Mouse (Mus musculus) G1E (cell line): Measurements from ENCODE around the gene Slc6a1. TPM values are rescaled to one million over a fixed set of nuclear protein-coding genes. Genes with fewer than 3 reads are reported as not detected.

Experiments
- ATAC-seq: 2 replicates; pipeline ENCODE4 v1.8.0; 2016; ENCODE audit warnings: mild to moderate bottlenecking; ENCODE audit not compliant: insufficient number of reproducible peaks, poor library complexity, low FRiP score, severe bottlenecking; ENCODE audit errors: extremely low read depth
- DNase-seq: peaks from one replicate; pipeline ENCODE4 v3.0.0; 2012; ENCODE audit warnings: low spot score
- H3K27me3 ChIP-seq: 2 replicates; pipeline ENCODE4 v1.6.1; 2012; ENCODE audit warnings: mild to moderate bottlenecking, low read length, inconsistent platforms; ENCODE audit not compliant: insufficient read depth
- H3K36me3 ChIP-seq: replicated peaks from 2 replicates; pipeline ENCODE3; 2012; ENCODE audit warnings: mild to moderate bottlenecking, inconsistent platforms
- H3K4me1 ChIP-seq: 2 replicates; pipeline ENCODE4 v1.6.1; 2012; ENCODE audit warnings: low read depth, low read length, inconsistent platforms, mixed read lengths; ENCODE audit not compliant: insufficient read depth
- H3K4me3 ChIP-seq: 2 replicates; pipeline ENCODE4 v1.5.1; 2012; ENCODE audit warnings: low read depth, mild to moderate bottlenecking, inconsistent platforms, low read length, moderate library complexity, mixed read lengths
- H3K9me3 ChIP-seq: replicated peaks from 2 replicates; pipeline ENCODE4 v1.6.1; 2012; ENCODE audit warnings: inconsistent platforms
- CTCF ChIP-seq: IDR thresholded peaks from 2 replicates; pipeline ENCODE4 v1.5.1; 2012; ENCODE audit warnings: low read depth, low read length, inconsistent platforms, mixed read lengths
- GATA1 ChIP-seq: IDR thresholded peaks from 2 replicates; pipeline ENCODE4 v1.6.1; 2012; ENCODE audit warnings: borderline replicate concordance, low read length, inconsistent platforms, mixed read lengths
- GATA2 ChIP-seq: IDR thresholded peaks from 2 replicates; pipeline ENCODE4 v1.6.1; 2012; ENCODE audit warnings: low read depth, low read length, inconsistent platforms, borderline replicate concordance
- POLR2AphosphoS5 ChIP-seq: IDR thresholded peaks from 2 replicates; pipeline ENCODE4 v1.6.1; 2012; ENCODE audit warnings: low read depth, low read length, inconsistent platforms; ENCODE audit not compliant: insufficient replicate concordance
- TAL1 ChIP-seq: conservative IDR thresholded peaks from 2 replicates; pipeline ENCODE4 v1.6.1; 2012; ENCODE audit warnings: low read depth, low read length, inconsistent platforms, mixed read lengths
- polyA plus RNA-seq: library from polyadenylated mRNA; stranded (reverse); fragments of >175 nt; gene quantifications from 2 replicates; pipeline ENCODE4 v1.2.3, GENCODE M21; 2012
- total RNA-seq, 2 experiments: library from RNA; stranded (forward) in 1 of 2; stranded (reverse) in 1 of 2; fragments of 200-1000 nt in 1 of 2; fragments of >200 nt in 1 of 2; fragmentation: Nextera tagmentation in 1 of 2; gene quantifications; 2 replicates each; pipeline ENCODE4 v1.2.3; 2014 to 2017

Slc6a1 gene
- total and polyA plus RNA-seq, 3 experiments: 0.27 TPM; not detected in 2

- no peak for ATAC-seq
- Histone ChIP-seq H3K36me3 (no peaks in the 10 kb centered on the region), H3K4me1 (no peaks in the 10 kb centered on the region), H3K27me3 (no peaks in the 10 kb centered on the region), H3K4me3 (no peak overlapping the region), H3K9me3 (peaks cover 76% of the 10 kb centered on the region)
- TF ChIP-seq GATA1: no peak
- TF ChIP-seq GATA2: no peak
- TF ChIP-seq POLR2AphosphoS5: no peak
- TF ChIP-seq TAL1: no peak
- TF ChIP-seq CTCF: no peak
- no peak for DNase-seq
Observed at GRCm38 (mm10) chr6:114321146-114321545, 38.7 kb downstream of the Slc6a1 start.

GRCm38 (mm10) chr6:114322914-114323313 is 40.5 kb downstream of the Slc6a1 start:
- no peak for TF ChIP-seq POLR2AphosphoS5
- TF ChIP-seq TAL1: no peak
- TF ChIP-seq GATA2: no peak
- no peak for TF ChIP-seq CTCF
- no peak for TF ChIP-seq GATA1
- Histone ChIP-seq H3K27me3 (no peaks in the 10 kb centered on the region), H3K9me3 (peaks cover 72% of the 10 kb centered on the region), H3K36me3 (no peaks in the 10 kb centered on the region), H3K4me1 (no peaks in the 10 kb centered on the region), H3K4me3 (no peak overlapping the region)
- ATAC-seq: no peak
- no peak for DNase-seq

- Histone ChIP-seq H3K4me3 (no peak overlapping the region), H3K27me3 (no peaks in the 10 kb centered on the region), H3K9me3 (peaks cover 75% of the 10 kb centered on the region), H3K4me1 (no peaks in the 10 kb centered on the region), H3K36me3 (no peaks in the 10 kb centered on the region)
- ATAC-seq: no peak
- DNase-seq: no peak
- no peak for TF ChIP-seq GATA2
- no peak for TF ChIP-seq GATA1
- no peak for TF ChIP-seq CTCF
- no peak for TF ChIP-seq TAL1
Observed at GRCm38 (mm10) chr6:114324808-114325207, 42.4 kb downstream of the Slc6a1 start.

GRCm38 (mm10) chr6:114329597-114330470 is 47.4 kb downstream of the Slc6a1 start:
- ATAC-seq: no peak
- H3K9me3 ChIP-seq: peaks cover 86% of the 10 kb centered on the region
- H3K27me3 ChIP-seq: no peaks in the 10 kb centered on the region

GRCm38 (mm10) chr6:114331926-114332325 is 49.5 kb downstream of the Slc6a1 start:
- peaks cover 96% of the 10 kb centered on the region for H3K9me3 ChIP-seq
- no peaks in the 10 kb centered on the region for H3K36me3 ChIP-seq
- no peaks in the 10 kb centered on the region for H3K27me3 ChIP-seq
- ATAC-seq: no peak
- no peak for TF ChIP-seq CTCF
- no peak for TF ChIP-seq GATA2
- TF ChIP-seq POLR2AphosphoS5: no peak
- TF ChIP-seq GATA1: no peak
- TF ChIP-seq TAL1: no peak
- H3K4me1 ChIP-seq: no peaks in the 10 kb centered on the region
- no peak overlapping the region for H3K4me3 ChIP-seq
- DNase-seq: no peak

More at GRCm38 (mm10) chr6:114329597-114330470, 47.4 kb downstream of the Slc6a1 start:
- no peak for TF ChIP-seq CTCF
- TF ChIP-seq TAL1: no peak
- TF ChIP-seq GATA2: no peak
- no peak for TF ChIP-seq POLR2AphosphoS5
- no peak for TF ChIP-seq GATA1
- Histone ChIP-seq H3K36me3 (no peaks in the 10 kb centered on the region), H3K4me3 (no peak overlapping the region), H3K4me1 (no peaks in the 10 kb centered on the region)
- DNase-seq: no peak

GRCm38 (mm10) chr6:114336128-114336943 is 53.9 kb downstream of the Slc6a1 start:
- TF ChIP-seq CTCF (no peak), GATA2 (no peak), GATA1 (no peak), TAL1 (no peak), POLR2AphosphoS5 (no peak)
- peaks cover 98% of the 10 kb centered on the region for H3K9me3 ChIP-seq
- no peak for ATAC-seq
- H3K4me3 ChIP-seq: no peak overlapping the region; the same call in 1 of the 2 replicates
- DNase-seq: no peak
- no peaks in the 10 kb centered on the region for H3K27me3 ChIP-seq
- H3K4me1 ChIP-seq: no peaks in the 10 kb centered on the region
- H3K36me3 ChIP-seq: no peaks in the 10 kb centered on the region
